Mouse (Mus musculus) hindbrain, embryonic 14.5 days (tissue): Measurements from ENCODE around the gene Slc16a2. TPM values are rescaled to one million over a fixed set of nuclear protein-coding genes. Genes with fewer than 3 reads are reported as not detected.

Experiments
- ATAC-seq: fragments of 200-750 bp; cut with Nextera tagmentation; 2 replicates; pipeline ENCODE4 v1.8.0; 2017; ENCODE audit warnings: moderate number of reproducible peaks, mild to moderate bottlenecking, moderate TSS enrichment, moderate library complexity; ENCODE audit not compliant: low FRiP score
- DNase-seq: peaks from one replicate; pipeline ENCODE4 v3.0.0-alpha.2; 2015; ENCODE audit warnings: low spot score
- H3K27ac ChIP-seq: fragments of 300-500 bp; sonication (generic); 2 replicates; pipeline ENCODE4 v1.5.1; 2014; ENCODE audit warnings: mild to moderate bottlenecking, moderate library complexity
- H3K27me3 ChIP-seq: fragments of 300-500 bp; sonication (generic); 2 replicates; pipeline ENCODE4 v1.6.1; 2014; ENCODE audit warnings: mild to moderate bottlenecking, low read length, mixed read lengths; ENCODE audit not compliant: control insufficient read depth, insufficient read depth
- H3K36me3 ChIP-seq: fragments of 300-500 bp; sonication (generic); replicated peaks from 2 replicates; pipeline ENCODE4 v1.6.1; 2014; ENCODE audit not compliant: control insufficient read depth, insufficient read depth
- H3K4me1 ChIP-seq: fragments of 300-500 bp; sonication (generic); replicated peaks from 2 replicates; pipeline ENCODE4 v1.6.1; 2014; ENCODE audit warnings: antibody characterized with exemption, low read length, mixed read lengths; ENCODE audit not compliant: control insufficient read depth, insufficient read depth
- H3K4me2 ChIP-seq: fragments of 300-500 bp; sonication (generic); replicated peaks from 2 replicates; pipeline ENCODE4 v1.6.1; 2014; ENCODE audit warnings: mild to moderate bottlenecking, moderate library complexity
- H3K4me3 ChIP-seq: fragments of 300-500 bp; sonication (generic); replicated peaks from 2 replicates; pipeline ENCODE4 v1.5.1; 2014; ENCODE audit warnings: mild to moderate bottlenecking, low read length
- H3K9ac ChIP-seq: fragments of 300-500 bp; sonication (generic); 2 replicates; pipeline ENCODE4 v1.6.1; 2014
- H3K9me3 ChIP-seq: fragments of 300-500 bp; sonication (generic); 2 replicates; pipeline ENCODE4 v1.6.1; 2016; ENCODE audit warnings: low read length; ENCODE audit not compliant: control insufficient read depth
- WGBS: fragments of 180-500 bp; shearing (Covaris S2); extraction: QIAGEN DNeasy Blood & Tissue Kit; methylation state at CpG from one replicate; pipeline ENCODE4 v1.1.7; 2014; 5-methylcytosine and 5-hydroxymethylcytosine counted together
- polyA plus RNA-seq: library from polyadenylated mRNA; unstranded; fragments of >200 nt; fragmentation: Nextera tagmentation; extraction: Ambion mirVana; gene quantifications from 2 replicates; pipeline ENCODE4 v1.2.1, GENCODE M21; 2014

The Slc16a2 gene
- polyA plus RNA-seq, result 34.6 and 37.9 TPM in 2 replicates

- no peaks in the 10 kb centered on the region for H3K36me3 ChIP-seq
- H3K4me1 ChIP-seq, result no peaks in the 10 kb centered on the region; the same call in 1 of the 2 replicates
- peak within 1 kb of the TSS; percentile 72 for H3K4me2 ChIP-seq
- H3K27me3 ChIP-seq, result peaks cover 87% of the 10 kb centered on the region
- peak within 1 kb of the TSS; percentile 66 for H3K9ac ChIP-seq
- peak within 1 kb of the TSS; percentile 54 for H3K4me3 ChIP-seq
- H3K27ac ChIP-seq, result peak within 1 kb of the TSS; percentile 81
- DNase-seq (peak; percentile 58), ATAC-seq (peak; percentile 92)
- H3K9me3 ChIP-seq, result no peaks in the 10 kb centered on the region
- 7% methylated on average over 14 of the region's 17 CpGs for WGBS
Measured at GRCm38 (mm10) chrX:103821832-103822196, at the start of gene Slc16a2. Gene Slc16a2 (minus strand): TSS chrX:103821983.

- Histone ChIP-seq H3K27me3 (peaks cover 59% of the 10 kb centered on the region), H3K27ac (no peak overlapping the region), H3K9me3 (no peaks in the 10 kb centered on the region), H3K4me2 (no peak overlapping the region), H3K36me3 (no peaks in the 10 kb centered on the region), H3K4me3 (no peak overlapping the region), H3K9ac (no peak overlapping the region), H3K4me1 (no peaks in the 10 kb centered on the region)
- ATAC-seq (no peak), DNase-seq (no peak)
- WGBS, result 52% methylated on average over 2 of the region's 2 CpGs
Measured at GRCm38 (mm10) chrX:103863502-103863901, 41.7 kb upstream of the Slc16a2 start.

GRCm38 (mm10) chrX:103862877-103863276 lies 41.1 kb upstream of the Slc16a2 start:
- Histone ChIP-seq H3K27me3 (peaks cover 59% of the 10 kb centered on the region), H3K27ac (no peak overlapping the region), H3K36me3 (no peaks in the 10 kb centered on the region), H3K4me1 (no peaks in the 10 kb centered on the region), H3K4me3 (no peak overlapping the region), H3K9me3 (no peaks in the 10 kb centered on the region), H3K9ac (no peak overlapping the region), H3K4me2 (no peak overlapping the region)
- DNase-seq (no peak), ATAC-seq (no peak)
- WGBS, result 91% methylated on average over 3 of the region's 3 CpGs

- no peak overlapping the region for H3K9ac ChIP-seq
- ATAC-seq (no peak), DNase-seq (peak; percentile 54)
- no peak overlapping the region for H3K4me3 ChIP-seq
- H3K27me3 ChIP-seq, result peaks cover 62% of the 10 kb centered on the region
- H3K36me3 ChIP-seq, result no peaks in the 10 kb centered on the region
- 58% methylated on average over 2 of the region's 2 CpGs for WGBS
- no peak overlapping the region for H3K4me2 ChIP-seq
- H3K9me3 ChIP-seq, result no peaks in the 10 kb centered on the region
- no peak overlapping the region for H3K27ac ChIP-seq
- H3K4me1 ChIP-seq, result no peaks in the 10 kb centered on the region
Measured at GRCm38 (mm10) chrX:103845266-103845665, 23.5 kb upstream of the Slc16a2 start.

GRCm38 (mm10) chrX:103828836-103829235 lies 7.1 kb upstream of the Slc16a2 start:
- 89% methylated on average over 2 of the region's 2 CpGs for WGBS
- no peak for DNase-seq
- Histone ChIP-seq H3K27ac (no peak overlapping the region), H3K36me3 (no peaks in the 10 kb centered on the region), H3K4me2 (no peak overlapping the region), H3K9ac (no peak overlapping the region), H3K9me3 (no peaks in the 10 kb centered on the region), H3K4me3 (no peak overlapping the region), H3K4me1 (no peaks in the 10 kb centered on the region), H3K27me3 (peaks cover 56% of the 10 kb centered on the region)
- ATAC-seq, result no peak

GRCm38 (mm10) chrX:103822271-103822811 lies 558 bp upstream of the Slc16a2 start:
- Histone ChIP-seq H3K4me3 (peak overlapping the region; percentile 54), H3K27ac (peak overlapping the region; percentile 81), H3K9ac (peak overlapping the region; percentile 51), H3K4me2 (peak overlapping the region; percentile 72), H3K4me1 (no peaks in the 10 kb centered on the region; the same call in 1 of the 2 replicates), H3K27me3 (peaks cover 83% of the 10 kb centered on the region), H3K9me3 (no peaks in the 10 kb centered on the region), H3K36me3 (no peaks in the 10 kb centered on the region)
- 20% methylated on average over 19 of the region's 20 CpGs for WGBS
- ATAC-seq, result peak; percentile 56
- no peak for DNase-seq

- ATAC-seq (peak; percentile 6; the same call in 1 of the 2 replicates), DNase-seq (no peak)
- Histone ChIP-seq H3K9me3 (no peaks in the 10 kb centered on the region), H3K4me1 (no peaks in the 10 kb centered on the region; the same call in 1 of the 2 replicates), H3K27me3 (peaks cover 85% of the 10 kb centered on the region), H3K9ac (peak overlapping the region; percentile 66), H3K4me2 (peak overlapping the region; percentile 72), H3K27ac (peak overlapping the region; percentile 68), H3K36me3 (no peaks in the 10 kb centered on the region), H3K4me3 (peak overlapping the region; percentile 54)
- WGBS, result 23% methylated on average over 30 of the region's 37 CpGs
Measured at GRCm38 (mm10) chrX:103821195-103821831, 470 bp downstream of the Slc16a2 start.

GRCm38 (mm10) chrX:103820307-103821194 lies 1.2 kb downstream of the Slc16a2 start:
- no peak for ATAC-seq
- no peak for DNase-seq
- peaks cover 86% of the 10 kb centered on the region for H3K27me3 ChIP-seq

GRCm38 (mm10) chrX:103819253-103819652 lies 2.5 kb downstream of the Slc16a2 start:
- Histone ChIP-seq H3K4me2 (peak overlapping the region; percentile 72), H3K36me3 (no peaks in the 10 kb centered on the region), H3K9ac (no peak overlapping the region), H3K27me3 (peaks cover 83% of the 10 kb centered on the region), H3K4me1 (no peaks in the 10 kb centered on the region; the same call in 1 of the 2 replicates), H3K9me3 (no peaks in the 10 kb centered on the region), H3K4me3 (no peak overlapping the region), H3K27ac (no peak overlapping the region)
- DNase-seq (no peak), ATAC-seq (no peak)
- 63% methylated on average over 6 of the region's 6 CpGs for WGBS

More at GRCm38 (mm10) chrX:103820307-103821194, 1.2 kb downstream of the Slc16a2 start:
- Histone ChIP-seq H3K36me3 (no peaks in the 10 kb centered on the region), H3K9ac (peak overlapping the region; percentile 66), H3K4me1 (no peaks in the 10 kb centered on the region; the same call in 1 of the 2 replicates), H3K4me2 (peak overlapping the region; percentile 72), H3K9me3 (no peaks in the 10 kb centered on the region), H3K27ac (no peak overlapping the region), H3K4me3 (peak overlapping the region; percentile 54)
- 19% methylated on average over 33 of the region's 35 CpGs for WGBS
